Mouse (Mus musculus): ENCODE data around the gene Foxs1. TPM values are rescaled to one million over a fixed set of nuclear protein-coding genes. Genes with fewer than 3 reads are reported as not detected.

The Foxs1 gene
- total RNA-seq, 2 experiments from 2014 or later: 1.3 to 1.7 TPM

DNA sequence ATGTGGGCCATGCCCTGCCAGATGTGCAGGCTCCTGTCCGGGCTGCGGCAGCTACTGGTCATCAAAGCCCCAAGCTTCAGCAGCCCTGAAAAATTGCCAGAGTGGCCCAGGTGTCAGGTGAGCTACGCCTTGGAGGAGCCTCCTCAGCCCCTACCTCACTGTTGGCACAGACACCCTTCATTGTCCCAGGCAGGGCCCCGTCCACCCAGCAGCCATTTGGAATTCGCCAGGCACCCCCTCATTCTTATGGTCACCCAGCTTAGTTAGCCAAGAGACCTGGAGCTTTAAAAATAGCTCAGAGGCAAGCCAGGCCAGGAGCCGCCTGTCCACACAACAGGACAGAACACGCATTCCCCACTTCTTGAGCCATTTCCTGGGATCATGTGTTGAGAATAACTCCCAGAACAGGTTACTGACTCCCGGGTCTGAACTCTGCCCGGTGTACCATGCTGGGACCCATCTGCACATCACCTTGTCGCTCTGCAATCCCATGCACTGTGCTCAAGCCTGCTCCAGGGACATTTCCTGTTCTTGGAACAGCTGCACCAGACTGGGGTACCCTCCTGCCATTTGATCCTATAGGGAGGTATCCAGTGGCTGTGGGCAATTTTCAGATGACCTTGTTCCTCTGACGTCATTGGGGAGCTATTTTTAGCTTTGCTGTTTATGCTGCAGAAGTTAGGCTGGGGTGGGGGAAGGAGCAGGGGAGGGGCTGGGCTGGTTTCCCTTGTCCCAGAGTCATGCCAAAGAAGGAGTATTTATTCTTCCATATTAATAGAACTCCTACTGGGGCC, 27.8 kb downstream of the Foxs1 start:
- DNase-seq (ENCODE audit: low spot score in 2 of 2): no peak

DNA sequence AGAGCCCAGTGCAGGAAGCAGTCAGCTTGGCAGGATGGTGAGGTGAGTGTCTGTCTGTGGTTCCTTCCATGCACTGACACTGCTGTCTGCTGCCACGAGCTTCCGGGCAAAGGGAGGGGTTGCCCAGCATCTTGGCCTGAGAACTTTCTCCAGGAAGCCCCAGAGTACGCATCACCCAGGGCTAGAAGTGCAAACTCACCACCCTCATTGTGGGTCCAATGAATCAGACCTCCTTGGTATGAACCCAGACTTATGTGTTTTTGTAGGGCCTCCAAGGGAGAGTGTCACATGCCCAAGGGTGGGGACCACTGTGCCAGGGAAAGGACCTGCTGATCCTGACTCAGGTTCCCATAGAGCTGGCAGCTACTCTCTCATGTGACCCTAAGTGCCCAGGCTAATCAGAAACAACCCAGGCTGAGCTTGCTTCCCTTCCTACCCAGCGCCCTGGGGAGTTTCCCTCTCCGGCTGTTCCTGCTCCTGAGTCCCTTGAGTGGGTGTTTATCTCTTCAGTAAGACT, 28.8 kb downstream of the Foxs1 start:
- no peak for DNase-seq (ENCODE audit: low spot score in 2 of 2)

DNA sequence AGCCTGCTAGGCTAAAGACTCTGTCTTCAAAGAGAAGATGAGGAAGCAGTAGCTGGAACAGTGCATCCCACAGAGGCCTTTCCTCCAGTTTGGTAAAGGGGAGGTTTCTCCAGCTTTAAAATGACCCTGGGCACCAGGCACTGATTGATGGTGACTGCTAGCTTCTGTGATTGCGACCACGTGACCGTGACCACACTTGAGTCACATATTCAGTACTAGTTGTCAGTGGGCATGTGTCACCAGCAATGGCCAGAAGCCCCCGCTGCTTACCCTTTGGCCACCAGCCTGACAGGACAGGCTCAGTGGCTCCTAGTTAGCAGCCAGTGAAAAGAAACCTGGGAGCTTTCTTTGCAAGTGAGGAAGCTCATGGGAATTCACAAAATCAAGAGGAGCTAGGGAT, 29.4 kb downstream of the Foxs1 start:
- DNase-seq (ENCODE audit: low spot score in 2 of 2): no peak

DNA sequence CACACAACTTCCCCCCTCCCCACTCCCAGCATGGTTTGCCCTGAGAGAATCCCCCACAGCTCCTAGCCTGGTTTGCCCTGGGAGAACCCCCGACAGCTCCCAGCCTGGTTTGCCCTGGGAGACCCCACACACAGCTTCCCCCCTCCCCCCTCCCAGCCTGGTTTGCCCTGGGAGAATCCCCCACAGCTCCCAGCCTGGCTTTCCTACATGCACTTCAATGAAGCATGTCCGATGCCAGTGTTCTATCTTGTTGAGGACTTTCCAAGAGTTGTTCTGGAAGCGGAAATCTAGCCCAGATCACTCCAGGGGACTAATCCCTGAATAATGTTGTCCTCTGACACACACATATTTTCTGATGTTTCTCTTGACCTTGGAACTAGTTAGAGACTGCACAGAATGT, 30.4 kb downstream of the Foxs1 start:
- DNase-seq (ENCODE audit: low spot score in 2 of 2): no peak

DNA sequence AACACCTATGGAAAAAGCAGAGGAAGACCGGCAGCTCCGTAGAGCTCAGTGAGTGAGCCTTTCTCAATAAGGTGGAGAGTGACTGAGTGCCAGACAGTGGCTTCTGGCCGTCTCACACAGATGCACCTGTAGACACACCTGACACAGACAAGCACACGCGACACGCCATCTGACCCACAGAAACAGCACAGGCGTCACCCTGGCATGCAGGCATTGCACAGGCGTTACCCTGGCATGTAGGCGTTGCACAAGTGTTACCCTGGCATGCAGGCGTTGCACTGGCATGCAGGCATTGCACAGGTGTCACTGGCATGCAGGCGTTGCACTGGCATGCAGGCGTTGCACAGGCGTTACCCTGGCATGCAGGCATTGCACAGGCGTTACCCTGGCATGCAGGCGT, 31.7 kb downstream of the Foxs1 start:
- DNase-seq (ENCODE audit: low spot score in 2 of 2): no peak

DNA sequence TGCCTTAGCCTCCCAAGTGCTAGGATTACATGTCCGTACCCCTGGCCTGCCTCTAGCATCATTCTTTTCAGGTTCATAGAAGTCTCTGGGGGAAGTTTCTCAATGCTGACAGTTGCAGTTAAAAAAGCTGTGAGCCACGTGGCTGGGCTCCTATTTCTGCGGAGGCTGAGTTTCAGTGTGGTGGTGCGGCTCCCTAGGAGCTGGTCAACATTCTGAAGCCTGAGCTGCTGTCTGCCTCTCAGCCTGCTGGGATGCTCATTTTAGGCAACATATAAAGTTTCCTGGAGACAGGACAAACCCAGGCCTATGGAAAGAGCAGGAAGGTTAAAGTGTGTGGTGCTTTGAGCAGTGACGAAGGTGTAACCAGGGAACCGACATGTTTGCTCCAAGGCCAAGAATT, 34.0 kb downstream of the Foxs1 start:
- DNase-seq (ENCODE audit: low spot score in 2 of 2): no peak

DNA sequence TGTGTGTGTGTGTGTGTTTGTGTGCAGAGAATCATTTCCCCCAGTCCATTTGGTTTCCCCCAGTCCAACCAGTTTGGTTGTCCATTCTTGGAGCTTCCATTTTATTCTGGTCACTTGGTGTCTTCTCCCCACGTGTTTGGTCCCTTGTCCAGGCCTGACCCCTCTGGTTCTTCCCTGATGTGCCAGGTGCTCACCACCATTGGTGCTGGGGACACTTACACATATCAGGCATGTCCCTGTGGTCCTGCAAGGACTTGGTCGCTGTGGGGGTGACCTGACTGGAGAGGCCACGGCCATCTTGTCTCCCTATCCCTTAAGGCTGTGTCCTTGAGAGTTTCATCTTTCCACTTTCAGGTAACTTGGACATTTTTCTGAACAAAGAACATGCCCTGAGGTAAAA, 36.1 kb downstream of the Foxs1 start:
- no peak for DNase-seq (ENCODE audit: low spot score in 2 of 2)

DNA sequence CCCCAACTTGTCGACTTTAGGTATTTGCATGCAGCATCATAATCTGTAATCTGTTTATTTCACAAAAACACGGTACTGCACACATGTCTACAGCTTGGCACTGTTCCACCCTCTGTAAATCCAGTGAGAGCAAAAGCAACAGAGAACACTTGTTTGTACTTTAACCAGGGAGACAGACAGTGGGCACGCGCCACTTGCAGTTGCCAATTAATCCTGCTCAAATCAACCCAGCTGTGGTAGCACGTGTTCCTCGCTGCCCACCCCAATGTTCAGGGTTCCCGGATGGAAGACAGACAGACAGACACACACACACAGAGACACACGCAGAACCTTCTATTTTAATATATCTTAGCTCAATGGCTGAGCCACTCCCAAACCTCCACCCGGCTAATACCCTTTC, 37.2 kb downstream of the Foxs1 start:
- DNase-seq (ENCODE audit: low spot score in 2 of 2): no peak

DNA sequence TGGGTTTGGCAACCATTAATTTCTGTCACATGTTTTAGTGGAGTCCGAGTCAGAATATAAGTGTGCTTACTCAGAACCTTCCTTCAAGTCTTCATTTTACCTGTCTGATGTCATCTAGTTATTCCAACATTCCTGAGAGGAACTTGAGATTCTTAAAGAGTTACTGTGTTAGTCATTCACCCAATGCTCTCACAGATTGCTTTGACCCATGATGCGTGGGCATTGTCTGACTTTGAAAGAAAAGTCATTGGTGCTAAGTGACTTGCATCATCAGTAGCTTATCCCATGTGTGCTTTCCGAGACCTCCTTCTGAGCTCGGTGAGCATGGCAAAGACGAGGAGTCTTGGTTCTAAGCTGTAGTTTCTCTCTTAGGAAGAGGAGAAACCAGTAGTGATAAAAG, 44.2 kb downstream of the Foxs1 start:
- DNase-seq (ENCODE audit: low spot score in 2 of 2): no peak

DNA sequence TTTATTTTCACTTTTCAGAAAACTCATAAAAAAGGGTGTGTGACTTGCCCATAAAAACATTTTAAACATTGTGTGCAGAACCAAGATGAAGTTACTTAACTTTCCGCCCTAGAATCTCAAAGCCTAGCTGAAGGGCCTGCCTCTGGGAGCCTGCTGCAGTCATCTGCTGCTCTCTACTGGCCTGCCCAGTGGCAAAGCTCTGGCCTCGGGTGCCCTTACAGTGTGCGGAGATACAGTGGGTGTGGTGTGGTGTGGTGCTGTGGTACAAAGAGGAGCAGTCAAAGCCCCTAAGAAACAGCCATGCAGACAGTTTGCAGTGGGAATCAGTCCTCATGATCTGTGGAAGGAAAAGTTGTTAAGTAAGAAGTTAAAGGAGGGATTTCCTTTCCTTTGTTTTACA, 45.8 kb downstream of the Foxs1 start:
- DNase-seq (ENCODE audit: low spot score in 2 of 2): no peak

DNA sequence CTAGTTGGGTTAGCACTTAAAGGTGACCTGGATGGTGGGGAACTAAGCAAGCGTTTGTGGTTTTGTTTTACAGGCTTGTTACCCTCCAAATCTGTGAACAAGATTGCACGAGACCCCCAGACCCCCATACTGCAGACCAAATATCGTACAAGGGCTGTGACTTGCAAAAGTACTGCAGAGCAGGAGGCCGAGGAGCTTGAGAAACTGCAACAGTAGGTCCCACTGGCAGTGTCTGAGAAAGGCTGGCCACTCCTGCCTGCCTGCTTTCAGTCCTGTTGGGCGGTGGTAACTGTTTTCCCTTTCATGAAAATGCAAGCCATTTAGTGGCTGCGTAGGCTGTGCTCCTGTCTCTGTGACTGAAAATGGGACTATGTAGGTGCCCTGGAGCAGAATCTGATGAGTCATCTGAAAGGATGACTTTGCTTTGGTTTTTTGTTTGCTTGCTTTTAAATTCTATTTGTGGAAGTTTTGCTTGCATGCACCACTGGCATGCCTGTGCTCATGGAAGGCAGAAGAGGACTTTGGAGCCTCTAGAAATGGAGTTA, 48.8 kb downstream of the Foxs1 start:
- DNase-seq (ENCODE audit: low spot score in 2 of 2): no peak

Other genes starting within 250 kb of the Foxs1 start
- 10 to 100 TPM; 25.4 to 25.7 TPM for gene Mcts2, start 246.2 kb downstream of the Foxs1 start, total RNA-seq (2021)
- gene Id1, start 197.0 kb downstream of the Foxs1 start, total RNA-seq (2021): 10 to 100 TPM; 32.9 to 35.8 TPM
- 1 to 10 TPM; 2.9 to 3.6 TPM for gene Cox4i2, start 179.0 kb downstream of the Foxs1 start, total RNA-seq (2021)
- 100 to 1,000 TPM; 124 to 128 TPM for gene Bcl2l1, start 101.5 kb downstream of the Foxs1 start, total RNA-seq (2021)
- gene Tpx2, start 85.2 kb downstream of the Foxs1 start, total RNA-seq (2021): 1 to 10 TPM; 2.5 to 4.7 TPM
- under 1 TPM in 1 of 2 experiments, not detected in 1; 0.12 TPM for gene Mylk2, start 21.9 kb downstream of the Foxs1 start, total RNA-seq (2021)
- 10 to 100 TPM; 26.1 to 27.1 TPM for gene Dusp15, start 18.5 kb upstream of the Foxs1 start, total RNA-seq (2021)
- gene Ttll9, start 29.3 kb upstream of the Foxs1 start, total RNA-seq (2021): 1 to 10 TPM; 1.7 to 3.0 TPM
- gene Pdrg1, start 82.2 kb upstream of the Foxs1 start, total RNA-seq (2021): 10 to 100 TPM; 34.0 to 37.4 TPM
- gene Xkr7, start 98.6 kb upstream of the Foxs1 start, total RNA-seq (2021): 1 to 10 TPM; 3.3 TPM
- 1 to 10 TPM; 5.5 to 7.4 TPM for gene Ccm2l, start 132.7 kb upstream of the Foxs1 start, total RNA-seq (2021)
- gene Hck, start 175.3 kb upstream of the Foxs1 start, total RNA-seq (2021): 1 to 10 TPM; 2.2 to 2.4 TPM
- gene Tm9sf4, start 228.1 kb upstream of the Foxs1 start, total RNA-seq (2021): 10 to 100 TPM; 93.0 to 93.3 TPM